Mouse (Mus musculus): ENCODE results near the gene Olfr551.

- no peak for TF ChIP-seq CTCF (IDR thresholded peaks at IDR 0.05; ENCODE audit: low read depth, low read length)
- TF ChIP-seq POLR2A (IDR thresholded peaks at IDR 0.05; ENCODE audit: insufficient read depth, low read length) = no peak
- no peak for TF ChIP-seq EP300 (IDR thresholded peaks at IDR 0.05; ENCODE audit: insufficient read depth, low read depth, low read length)
Observed at GRCm38 (mm10) chr7:102541251-102541650, 50.4 kb downstream of the Olfr551 start.

Data from ES-Bruce4 (cell line).